Mouse (Mus musculus) forebrain, embryonic 15.5 days (tissue): ENCODE data around the gene Krt28. TPM values are rescaled to one million over a fixed set of nuclear protein-coding genes. Genes with fewer than 3 reads are reported as not detected.

Experiments
- ATAC-seq: fragments of 200-750 bp; cut with Nextera tagmentation; replicated peaks from 2 replicates; pipeline ENCODE4 v1.8.0; 2017; ENCODE audit warnings: mild to moderate bottlenecking, moderate TSS enrichment, moderate library complexity
- H3K27ac ChIP-seq: fragments of 300-500 bp; sonication (generic); replicated peaks from 2 replicates; pipeline ENCODE4 v1.5.1; 2015; ENCODE audit warnings: mild to moderate bottlenecking, inconsistent platforms
- H3K27me3 ChIP-seq: fragments of 300-500 bp; sonication (generic); 2 replicates; pipeline ENCODE4 v1.6.1; 2015; ENCODE audit warnings: inconsistent platforms
- H3K36me3 ChIP-seq: fragments of 300-500 bp; sonication (generic); 2 replicates; pipeline ENCODE4 v1.6.1; 2015; ENCODE audit warnings: mild to moderate bottlenecking, inconsistent platforms
- H3K4me1 ChIP-seq: fragments of 300-500 bp; sonication (generic); 2 replicates; pipeline ENCODE4 v1.6.1; 2015; ENCODE audit warnings: inconsistent platforms
- H3K4me2 ChIP-seq: fragments of 300-500 bp; sonication (generic); replicated peaks from 2 replicates; pipeline ENCODE4 v1.6.1; 2015; ENCODE audit warnings: mild to moderate bottlenecking, inconsistent platforms
- H3K4me3 ChIP-seq: fragments of 300-500 bp; sonication (generic); 2 replicates; pipeline ENCODE4 v1.5.1; 2015; ENCODE audit warnings: mild to moderate bottlenecking, inconsistent platforms
- H3K9ac ChIP-seq: fragments of 300-500 bp; sonication (generic); replicated peaks from 2 replicates; pipeline ENCODE4 v1.6.1; 2015; ENCODE audit warnings: mild to moderate bottlenecking, inconsistent platforms
- H3K9me3 ChIP-seq: fragments of 300-500 bp; sonication (generic); 2 replicates; pipeline ENCODE4 v1.6.1; 2016; ENCODE audit warnings: inconsistent platforms
- WGBS: fragments of 180-500 bp; shearing (Covaris S2); methylation state at CpG from one replicate; pipeline ENCODE4 v1.1.7; 2015; ENCODE audit warnings: mixed read lengths; 5-methylcytosine and 5-hydroxymethylcytosine counted together
- polyA plus RNA-seq: library from polyadenylated mRNA; unstranded; fragments of >200 nt; fragmentation: Nextera tagmentation; extraction: Ambion mirVana; gene quantifications from 2 replicates; pipeline ENCODE4 v1.2.1, GENCODE M21; 2015

The Krt28 gene
- polyA plus RNA-seq, 1 experiment from 2014 or later: 0.14 TPM

- Histone ChIP-seq H3K27ac (no peak within 1 kb of the TSS), H3K4me3 (no peak within 1 kb of the TSS), H3K4me1 (no peaks in the 10 kb centered on the region), H3K36me3 (no peaks in the 10 kb centered on the region), H3K9me3 (no peaks in the 10 kb centered on the region), H3K27me3 (no peaks in the 10 kb centered on the region), H3K9ac (no peak within 1 kb of the TSS), H3K4me2 (no peak within 1 kb of the TSS)
- WGBS: 77% methylated on average over 12 of the region's 12 CpGs
- no peak for ATAC-seq
Observed at GRCm38 (mm10) chr11:99351004-99351403, 23.7 kb downstream of the Krt28 start, which contains the start of gene Krt27. TSS of gene Krt27 (minus strand) at chr11:99351104.

- Histone ChIP-seq H3K27ac (no peak overlapping the region), H3K27me3 (no peaks in the 10 kb centered on the region), H3K4me1 (no peaks in the 10 kb centered on the region), H3K9ac (no peak overlapping the region), H3K9me3 (no peaks in the 10 kb centered on the region), H3K36me3 (no peaks in the 10 kb centered on the region), H3K4me2 (no peak overlapping the region), H3K4me3 (no peak overlapping the region)
- WGBS: 38% methylated on average over 11 of the region's 11 CpGs
- ATAC-seq: no peak
Observed at GRCm38 (mm10) chr11:99339299-99339847, 35.3 kb downstream of the Krt28 start.

DNA sequence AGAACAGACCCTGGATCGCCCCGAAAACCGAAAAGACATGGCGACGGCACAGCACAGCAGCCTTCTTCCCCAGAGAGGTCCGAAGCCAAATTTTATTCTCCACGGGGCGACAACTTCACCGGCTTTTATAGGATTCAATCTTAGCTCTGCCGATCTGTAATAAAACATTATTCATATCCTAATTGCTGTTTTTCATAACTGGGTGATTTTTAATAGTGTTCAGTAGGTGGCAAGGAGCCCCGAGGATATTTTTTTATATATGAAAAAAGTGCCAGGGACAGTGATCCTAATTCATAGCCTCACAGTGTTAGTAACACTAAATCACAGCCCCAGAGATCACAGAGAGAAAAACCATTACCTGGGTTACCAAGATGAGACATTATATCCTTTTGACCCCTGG, 36.8 kb downstream of the Krt28 start, which contains the start of gene Krt26:
Gene Krt26 (minus strand): TSS at position 101 of the 400 bp plus-strand sequence.
- no peaks in the 10 kb centered on the region for H3K4me1 ChIP-seq
- H3K9ac ChIP-seq: no peak within 1 kb of the TSS
- H3K27ac ChIP-seq: no peak within 1 kb of the TSS
- no peaks in the 10 kb centered on the region for H3K36me3 ChIP-seq
- no peak within 1 kb of the TSS for H3K4me3 ChIP-seq
- 91% methylated on average over 11 of the region's 11 CpGs for WGBS
- ATAC-seq: no peak
- H3K27me3 ChIP-seq: no peaks in the 10 kb centered on the region
- H3K9me3 ChIP-seq: no peaks in the 10 kb centered on the region
- no peak within 1 kb of the TSS for H3K4me2 ChIP-seq

DNA sequence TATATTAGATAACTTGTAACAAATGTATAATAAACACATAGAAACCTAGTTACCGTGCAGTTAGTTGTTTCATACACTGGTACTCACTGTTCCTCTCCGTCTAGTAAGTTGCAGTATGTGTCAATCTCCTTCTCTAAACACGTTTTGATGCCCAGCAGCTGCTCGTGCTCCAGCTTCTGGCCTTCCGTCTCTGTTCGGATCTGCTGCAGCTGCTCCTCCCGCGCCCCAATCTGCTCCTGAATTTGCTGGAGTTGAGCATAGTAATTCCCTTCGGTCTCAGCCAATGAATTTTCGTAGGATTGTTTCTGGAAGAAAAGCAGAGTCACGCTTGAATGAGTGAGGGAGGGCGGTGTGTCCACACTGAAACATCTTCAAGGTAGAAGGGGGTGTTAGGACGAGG, 41.3 kb downstream of the Krt28 start:
- WGBS: 62% methylated on average over 13 of the region's 13 CpGs
- no peak for ATAC-seq
- H3K4me2 ChIP-seq: no peak overlapping the region
- no peak overlapping the region for H3K4me3 ChIP-seq
- no peaks in the 10 kb centered on the region for H3K36me3 ChIP-seq
- no peak overlapping the region for H3K9ac ChIP-seq
- no peaks in the 10 kb centered on the region for H3K27me3 ChIP-seq
- H3K9me3 ChIP-seq: no peaks in the 10 kb centered on the region
- no peaks in the 10 kb centered on the region for H3K4me1 ChIP-seq
- H3K27ac ChIP-seq: no peak overlapping the region

GRCm38 (mm10) chr11:99329655-99330054, 45.0 kb downstream of the Krt28 start:
- Histone ChIP-seq H3K4me1 (no peaks in the 10 kb centered on the region), H3K4me2 (no peak overlapping the region), H3K27me3 (no peaks in the 10 kb centered on the region), H3K9ac (no peak overlapping the region), H3K9me3 (no peaks in the 10 kb centered on the region), H3K4me3 (no peak overlapping the region), H3K27ac (no peak overlapping the region), H3K36me3 (no peaks in the 10 kb centered on the region)
- WGBS: 77% methylated on average over 2 of the region's 2 CpGs
- ATAC-seq: no peak

- H3K36me3 ChIP-seq: no peaks in the 10 kb centered on the region
- H3K9me3 ChIP-seq: no peaks in the 10 kb centered on the region
- no peak within 1 kb of the TSS for H3K4me3 ChIP-seq
- H3K4me1 ChIP-seq: no peaks in the 10 kb centered on the region
- 92% methylated on average over 11 of the region's 11 CpGs for WGBS
- H3K27me3 ChIP-seq: no peaks in the 10 kb centered on the region
- H3K27ac ChIP-seq: no peak within 1 kb of the TSS
- H3K9ac ChIP-seq: no peak within 1 kb of the TSS
- H3K4me2 ChIP-seq: no peak within 1 kb of the TSS
- ATAC-seq: no peak
Observed at GRCm38 (mm10) chr11:99322851-99323250, 51.9 kb downstream of the Krt28 start, which contains the start of gene Krt25. TSS of gene Krt25 (minus strand) at chr11:99322951.

DNA sequence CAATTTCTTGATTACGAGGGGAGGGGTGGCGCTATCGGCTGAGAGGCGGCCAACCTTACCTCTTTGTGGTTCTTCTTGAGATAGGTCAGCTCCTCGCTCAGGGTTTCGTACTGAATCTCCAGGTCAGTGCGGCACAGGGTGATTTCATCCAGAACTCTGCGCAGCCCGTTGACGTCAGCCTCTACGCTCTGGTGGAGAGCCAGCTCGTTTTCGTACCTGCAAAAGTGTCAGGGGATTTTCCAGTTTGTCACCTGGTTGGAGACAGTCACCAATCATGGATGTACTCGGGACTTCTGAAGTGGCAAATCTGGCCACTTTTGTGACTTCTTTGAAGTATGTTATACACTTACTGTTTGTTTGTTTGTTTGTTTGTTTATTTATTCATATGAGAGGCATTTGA, 53.6 kb downstream of the Krt28 start:
- Histone ChIP-seq H3K9ac (no peak overlapping the region), H3K4me3 (no peak overlapping the region), H3K4me2 (no peak overlapping the region), H3K27ac (no peak overlapping the region), H3K27me3 (no peaks in the 10 kb centered on the region), H3K4me1 (no peaks in the 10 kb centered on the region), H3K36me3 (no peaks in the 10 kb centered on the region), H3K9me3 (no peaks in the 10 kb centered on the region)
- WGBS: 90% methylated on average over 14 of the region's 14 CpGs
- no peak for ATAC-seq

DNA sequence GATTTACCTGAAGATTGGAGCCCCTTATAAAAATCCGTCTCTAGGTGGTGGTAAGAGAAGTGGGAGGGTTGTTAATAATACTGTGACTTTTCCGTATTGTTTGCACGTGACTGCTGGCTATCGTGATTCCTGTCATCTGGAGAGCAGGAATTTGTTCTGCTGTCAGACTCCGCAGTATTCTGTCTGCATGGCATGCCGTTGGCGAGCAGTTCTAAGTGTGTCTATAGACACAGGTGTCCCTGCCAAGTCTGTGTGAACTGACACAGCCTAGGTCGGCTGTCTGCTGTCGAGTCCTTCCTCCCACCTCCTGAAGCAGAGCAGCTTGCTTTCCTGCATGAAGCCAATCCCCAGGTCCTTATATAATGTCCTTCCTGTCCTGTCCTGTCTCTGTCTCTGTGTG, 55.6 kb downstream of the Krt28 start:
- Histone ChIP-seq H3K36me3 (no peaks in the 10 kb centered on the region), H3K4me2 (no peak overlapping the region), H3K9ac (no peak overlapping the region), H3K27me3 (no peaks in the 10 kb centered on the region), H3K9me3 (no peaks in the 10 kb centered on the region), H3K4me1 (no peaks in the 10 kb centered on the region), H3K4me3 (no peak overlapping the region), H3K27ac (no peak overlapping the region)
- ATAC-seq: no peak
- 79% methylated on average over 9 of the region's 9 CpGs for WGBS

GRCm38 (mm10) chr11:99316543-99316942, 58.2 kb downstream of the Krt28 start:
- ATAC-seq: no peak
- no peaks in the 10 kb centered on the region for H3K9me3 ChIP-seq
- no peaks in the 10 kb centered on the region for H3K27me3 ChIP-seq
- H3K4me1 ChIP-seq: no peaks in the 10 kb centered on the region
- H3K9ac ChIP-seq: no peak overlapping the region
- H3K4me2 ChIP-seq: no peak overlapping the region
- H3K27ac ChIP-seq: no peak overlapping the region
- H3K36me3 ChIP-seq: no peaks in the 10 kb centered on the region
- WGBS: 66% methylated on average over 8 of the region's 8 CpGs
- H3K4me3 ChIP-seq: no peak overlapping the region

Other genes starting within 250 kb of the Krt28 start
- gene Ccr7, start 219.8 kb downstream of the Krt28 start, polyA plus RNA-seq: not detected in 2 replicates
- gene Smarce1, start 143.9 kb downstream of the Krt28 start, polyA plus RNA-seq: 366 and 381 TPM in 2 replicates
- 2.3 and 3.3 TPM in 2 replicates for gene Krt222, start 130.8 kb downstream of the Krt28 start, polyA plus RNA-seq
- not detected in 2 replicates for gene Krt24, start 89.6 kb downstream of the Krt28 start, polyA plus RNA-seq
- gene Krt25, start 52.0 kb downstream of the Krt28 start, polyA plus RNA-seq: 0.08 and 0.09 TPM in 2 replicates
- gene Krt26, start 36.9 kb downstream of the Krt28 start, polyA plus RNA-seq: not detected in 2 replicates
- not detected in 2 replicates for gene Krt27, start 23.8 kb downstream of the Krt28 start, polyA plus RNA-seq
- 31.6 and 36.1 TPM in 2 replicates for gene Krt10, start 14.5 kb upstream of the Krt28 start, polyA plus RNA-seq
- 0.22 and 0.23 TPM in 2 replicates for gene Krt12, start 47.4 kb upstream of the Krt28 start, polyA plus RNA-seq
- gene Krt20, start 63.2 kb upstream of the Krt28 start, polyA plus RNA-seq: not detected in 2 replicates
- 0.10 TPM in 1 of 2 replicates, not detected in the other for gene Krt23, start 118.2 kb upstream of the Krt28 start, polyA plus RNA-seq
- gene Krt39, start 146.4 kb upstream of the Krt28 start, polyA plus RNA-seq: not detected in 2 replicates
- gene Krt40, start 168.3 kb upstream of the Krt28 start, polyA plus RNA-seq: not detected in 2 replicates
- not detected in 2 replicates for gene Krtap3-3, start 176.0 kb upstream of the Krt28 start, polyA plus RNA-seq
- not detected in 2 replicates for gene Krtap3-2, start 181.9 kb upstream of the Krt28 start, polyA plus RNA-seq
- gene Gm11939, start 184.6 kb upstream of the Krt28 start, polyA plus RNA-seq: not detected in 2 replicates
- gene Krtap3-1, start 191.7 kb upstream of the Krt28 start, polyA plus RNA-seq: not detected in 2 replicates
- gene Krtap1-5, start 206.1 kb upstream of the Krt28 start, polyA plus RNA-seq: not detected in 2 replicates
- not detected in 2 replicates for gene Krtap1-4, start 208.8 kb upstream of the Krt28 start, polyA plus RNA-seq
- not detected in 2 replicates for gene Krtap1-3, start 216.4 kb upstream of the Krt28 start, polyA plus RNA-seq
- not detected in 2 replicates for gene Krtap9-3, start 223.2 kb upstream of the Krt28 start, polyA plus RNA-seq
- not detected in 2 replicates for gene Gm11938, start 228.4 kb upstream of the Krt28 start, polyA plus RNA-seq
- gene Gm11937, start 235.3 kb upstream of the Krt28 start, polyA plus RNA-seq: not detected in 2 replicates
- gene Krtap2-4, start 239.9 kb upstream of the Krt28 start, polyA plus RNA-seq: not detected in 2 replicates
- not detected in 2 replicates for gene Gm11562, start 245.5 kb upstream of the Krt28 start, polyA plus RNA-seq